Mouse (Mus musculus): ENCODE data around the gene Commd4.

The Commd4 gene

DNA sequence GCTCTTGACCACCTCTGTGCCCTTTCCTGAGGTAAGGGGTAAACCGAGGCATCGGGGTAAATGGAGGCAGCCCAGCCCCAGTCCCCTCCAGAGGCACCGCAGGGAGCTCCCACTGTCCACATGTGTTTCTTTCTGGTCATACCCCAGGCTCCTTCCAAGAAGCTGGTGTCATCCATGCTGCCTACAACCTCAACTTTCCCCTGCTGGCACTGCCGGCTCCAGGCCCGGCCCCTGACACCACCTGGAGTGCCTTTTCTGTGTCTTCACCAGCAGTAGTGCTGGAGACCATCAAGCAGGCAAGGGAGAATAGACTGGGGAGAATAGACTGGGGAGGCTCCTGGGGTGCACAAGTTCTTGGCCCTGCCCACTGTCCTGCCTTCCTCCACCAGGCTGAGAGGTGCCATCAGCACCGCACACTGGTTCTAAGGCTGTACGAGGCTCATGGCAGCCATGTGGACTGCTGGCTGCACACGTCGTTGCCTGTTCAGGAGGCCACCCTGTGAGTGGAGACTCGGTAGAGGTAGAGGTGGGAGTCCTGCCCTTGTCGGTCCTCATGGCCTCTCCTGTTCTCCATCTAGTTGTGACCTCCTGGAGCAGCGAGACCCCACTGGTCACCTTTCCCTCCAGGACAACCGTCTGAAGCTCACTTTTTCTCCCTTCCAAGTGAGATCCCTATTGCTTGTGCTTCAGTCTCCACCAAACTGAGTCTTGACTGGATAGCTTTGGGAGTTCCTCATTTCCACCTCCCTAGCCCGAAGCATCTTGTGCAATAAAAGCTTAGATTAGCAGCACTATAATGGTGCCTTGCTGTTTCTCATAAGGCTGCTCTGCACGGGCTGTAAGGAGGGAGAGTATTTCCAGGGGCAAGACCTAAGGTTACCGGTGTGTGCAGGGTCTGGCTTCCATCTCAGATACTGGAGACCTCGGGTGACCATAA lies 16.4 kb downstream of the Commd4 start:
- DNase-seq (ENCODE audit: low read depth): no peak

GRCm38 (mm10) chr9:57139571-57139970 lies 18.6 kb downstream of the Commd4 start:
- DNase-seq (ENCODE audit: low read depth): no peak

- no peak for DNase-seq (ENCODE audit: low read depth)
Observed at GRCm38 (mm10) chr9:57139110-57139509, 19.0 kb downstream of the Commd4 start.

DNA sequence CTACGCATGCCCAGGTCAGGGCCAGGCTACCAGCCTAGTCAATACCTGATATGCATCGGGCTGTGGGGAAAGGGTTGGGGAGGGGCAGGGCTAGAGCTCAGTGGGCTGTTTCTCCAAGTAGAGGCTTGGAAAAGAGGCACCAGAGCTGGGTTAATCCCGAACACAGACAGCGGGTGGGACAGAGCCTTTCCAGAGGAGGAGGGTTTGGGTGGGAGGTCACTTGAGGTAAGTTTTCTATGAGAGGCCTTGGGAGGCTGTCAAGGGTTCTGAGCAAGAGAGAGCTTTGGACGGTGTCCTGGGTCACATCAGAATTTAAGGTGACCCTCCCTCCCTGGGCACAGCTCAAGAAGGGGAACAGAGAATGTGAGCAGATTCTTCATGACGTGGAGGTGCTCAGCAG lies 19.6 kb downstream of the Commd4 start:
- DNase-seq (ENCODE audit: low read depth): no peak

DNA sequence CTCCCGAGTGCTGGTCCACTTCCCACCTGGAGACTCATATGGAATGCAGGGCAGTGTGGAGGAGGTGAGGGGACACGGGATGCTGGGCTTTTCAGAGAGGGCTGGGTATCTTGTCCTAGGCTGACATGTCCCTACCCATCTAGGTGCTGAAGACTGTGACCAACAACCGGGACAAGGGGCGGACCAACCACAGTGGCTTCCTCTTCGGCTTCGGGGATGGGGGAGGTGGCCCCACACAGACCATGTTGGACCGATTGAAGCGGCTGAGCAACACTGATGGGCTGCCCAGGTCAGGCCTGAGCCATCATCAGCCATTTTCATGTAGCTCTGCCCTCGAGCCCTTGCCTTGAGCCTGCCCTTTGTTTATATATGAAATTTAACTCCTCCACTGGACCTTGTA lies 20.4 kb downstream of the Commd4 start:
- no peak for DNase-seq (ENCODE audit: low read depth)

DNA sequence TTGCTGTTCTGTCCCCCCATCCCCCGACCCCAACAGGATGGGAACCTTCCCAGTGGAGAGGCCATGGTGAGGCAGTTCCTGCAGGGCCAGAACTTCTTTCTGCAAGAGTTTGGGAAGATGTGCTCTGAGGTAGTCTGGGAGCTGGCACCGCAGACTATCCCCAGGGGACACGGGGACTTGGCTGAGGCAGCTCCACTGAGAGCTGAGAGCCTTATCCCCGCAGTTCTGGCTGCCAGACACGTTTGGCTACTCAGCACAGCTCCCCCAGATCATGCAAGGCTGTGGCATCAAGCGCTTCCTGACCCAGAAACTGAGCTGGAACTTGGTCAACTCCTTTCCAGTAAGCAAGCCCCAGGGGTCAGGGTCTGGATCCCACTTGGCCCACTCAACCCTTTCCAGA lies 20.9 kb downstream of the Commd4 start:
- no peak for DNase-seq (ENCODE audit: low read depth)

DNA sequence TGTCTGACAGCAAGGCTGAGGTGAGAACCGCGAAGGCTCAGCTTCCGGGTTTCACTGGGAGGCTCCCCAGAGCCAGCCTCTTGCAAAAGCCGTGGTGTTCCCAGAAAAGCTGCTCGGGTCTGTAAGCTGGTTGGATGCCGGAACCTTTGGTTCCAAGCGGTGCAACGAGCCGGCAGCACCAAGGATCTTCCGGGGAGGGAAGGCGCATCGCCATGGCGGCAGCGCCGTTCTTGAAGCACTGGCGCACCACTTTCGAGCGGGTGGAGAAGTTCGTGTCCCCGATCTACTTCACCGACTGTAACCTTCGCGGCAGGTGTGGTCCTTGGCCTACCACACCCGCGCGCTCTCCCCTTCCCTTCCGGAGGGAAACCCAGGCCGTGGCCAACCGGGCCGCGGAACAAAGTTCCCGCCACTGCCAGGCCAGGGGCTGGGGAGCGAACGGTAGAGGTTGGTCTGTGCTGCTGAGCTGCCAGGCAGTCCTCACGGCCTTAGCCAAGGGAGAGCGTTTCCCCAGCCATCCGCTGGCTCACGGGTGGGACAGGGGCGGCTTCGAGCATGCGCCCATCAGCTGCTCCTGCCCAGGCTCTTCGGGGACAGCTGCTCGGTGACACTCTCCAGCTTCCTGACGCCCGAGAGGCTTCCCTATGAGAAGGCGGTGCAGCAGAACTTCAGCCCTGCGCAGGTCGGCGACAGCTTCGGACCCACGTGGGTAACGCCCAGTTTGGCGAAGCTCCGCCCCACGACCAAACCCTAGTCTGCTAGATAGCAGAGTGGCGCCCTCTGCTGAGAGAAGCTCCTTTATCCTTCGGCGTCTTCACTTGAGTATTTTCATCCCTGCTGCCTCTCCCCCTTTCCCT lies 27.3 kb downstream of the Commd4 start, which contains the start of gene Man2c1:
Gene Man2c1 (plus strand): TSS at position 114 of the 857 bp plus-strand sequence.
- peak; percentile 97 for DNase-seq (ENCODE audit: low read depth)

GRCm38 (mm10) chr9:57129641-57130040 lies 28.5 kb downstream of the Commd4 start:
- DNase-seq (ENCODE audit: low read depth): no peak

GRCm38 (mm10) chr9:57117261-57117755 lies 40.8 kb downstream of the Commd4 start:
- DNase-seq (ENCODE audit: low read depth): no peak
